Mouse (Mus musculus) spleen, postnatal 14 days (tissue): ENCODE data around the gene Astn1.

ENCODE experiments used
- DNase-seq, 2 experiments: peaks; one replicate each; pipeline ENCODE4 v3.0.0; 2021 to 2022; ENCODE audit warnings: low spot score in 2 of 2

The Astn1 gene

DNA sequence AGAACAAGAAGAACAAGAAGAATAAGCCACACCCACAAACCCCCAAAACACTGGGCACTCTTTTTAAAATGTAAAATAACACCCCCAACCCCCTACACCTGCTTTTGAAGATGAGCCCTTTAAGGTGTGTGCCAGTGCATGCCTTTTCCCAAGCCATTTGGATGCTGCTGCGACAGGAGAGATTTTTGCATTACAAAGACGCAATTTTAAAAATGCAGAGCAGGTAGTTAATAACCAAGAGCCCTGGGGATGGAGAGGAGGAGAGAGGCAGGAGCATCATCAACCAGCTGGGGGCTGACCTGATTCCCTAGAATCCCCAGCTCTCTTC, at the start of gene Astn1:
Gene Astn1, plus strand, starts transcription at position 310 of the 328 bp plus-strand sequence.
- DNase-seq, result no peak

DNA sequence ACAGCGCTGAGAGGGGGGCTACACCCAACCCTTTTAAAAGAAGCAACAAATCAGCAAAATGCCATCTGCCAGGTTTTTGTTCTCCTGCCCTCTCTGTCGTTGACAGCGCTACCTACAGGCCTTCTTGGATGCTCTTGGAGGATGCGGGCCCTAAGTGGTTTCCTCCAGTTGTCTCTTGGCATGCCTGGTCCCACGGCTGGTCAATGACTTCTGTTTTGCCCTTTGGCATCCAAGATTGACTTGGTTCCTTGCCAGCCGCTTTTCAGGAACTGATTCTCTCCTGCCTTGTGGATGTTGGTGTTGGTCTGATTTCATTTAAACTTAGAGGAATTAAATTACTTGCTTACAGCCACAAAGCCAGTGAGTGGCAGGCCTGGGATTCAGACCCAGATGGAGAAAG, 38.7 kb upstream of the Astn1 start:
- DNase-seq, result no peak

DNA sequence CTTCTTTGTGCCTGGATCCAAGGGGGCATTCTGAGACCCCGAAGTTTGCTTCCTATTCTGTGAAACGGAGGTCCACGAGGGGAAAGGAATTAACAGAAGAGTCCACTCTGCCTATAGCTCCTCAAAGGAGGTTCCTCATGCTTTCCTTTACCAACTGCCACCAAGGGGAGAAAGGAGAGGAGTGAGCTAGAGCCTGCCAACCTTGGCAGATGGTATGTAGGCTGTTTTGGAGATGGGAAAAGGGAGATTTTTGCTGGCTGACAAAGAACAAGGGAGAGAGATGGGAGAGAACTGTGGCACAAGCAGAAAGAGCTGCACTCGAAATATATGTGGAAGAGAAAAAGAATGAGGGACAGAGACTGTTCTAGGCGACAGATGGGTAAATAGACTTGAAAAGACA, 33.9 kb upstream of the Astn1 start:
- DNase-seq, result no peak

DNA sequence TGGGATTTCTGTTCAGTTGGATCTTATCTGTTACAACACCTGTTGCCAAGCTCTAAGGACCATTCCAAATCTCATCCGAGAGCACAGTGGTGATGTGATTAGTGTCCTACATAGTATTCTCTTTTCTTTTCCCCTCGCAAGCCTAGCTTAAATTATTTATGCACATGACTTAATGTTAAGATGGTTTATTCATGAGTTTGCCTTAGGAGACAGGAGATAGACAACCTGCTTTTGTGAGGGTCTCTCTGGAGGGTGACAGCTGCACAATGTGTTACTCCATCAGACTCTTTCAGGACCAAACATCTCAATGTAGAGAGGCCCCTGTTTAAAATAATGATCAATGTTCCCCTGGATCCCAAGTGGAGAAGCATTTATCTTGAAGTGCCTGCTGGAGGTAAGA, 33.2 kb upstream of the Astn1 start:
- no peak for DNase-seq

DNA sequence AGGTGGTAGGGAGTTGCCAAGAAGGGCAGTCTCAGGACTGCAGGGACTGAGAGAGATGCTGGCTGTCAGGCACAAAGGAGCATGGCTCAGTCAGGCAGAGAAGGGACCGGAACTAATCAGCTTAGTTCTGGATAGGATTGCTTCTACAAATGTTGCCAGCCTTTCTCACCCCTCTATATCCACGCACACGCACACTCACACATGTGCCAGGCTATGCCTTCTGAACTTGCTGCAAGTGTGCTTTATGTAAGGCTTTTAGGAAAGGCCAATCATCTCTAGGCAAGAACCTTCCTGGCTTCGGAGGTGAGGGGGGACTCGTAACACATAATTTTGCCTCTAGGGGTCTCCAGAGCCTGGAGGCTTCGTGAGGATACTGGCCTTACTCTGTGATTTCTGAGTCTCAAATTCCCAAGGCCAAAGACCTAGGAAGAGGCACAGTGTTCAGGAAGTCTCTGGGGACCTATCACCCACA, 18.8 kb upstream of the Astn1 start:
- DNase-seq, result no peak

DNA sequence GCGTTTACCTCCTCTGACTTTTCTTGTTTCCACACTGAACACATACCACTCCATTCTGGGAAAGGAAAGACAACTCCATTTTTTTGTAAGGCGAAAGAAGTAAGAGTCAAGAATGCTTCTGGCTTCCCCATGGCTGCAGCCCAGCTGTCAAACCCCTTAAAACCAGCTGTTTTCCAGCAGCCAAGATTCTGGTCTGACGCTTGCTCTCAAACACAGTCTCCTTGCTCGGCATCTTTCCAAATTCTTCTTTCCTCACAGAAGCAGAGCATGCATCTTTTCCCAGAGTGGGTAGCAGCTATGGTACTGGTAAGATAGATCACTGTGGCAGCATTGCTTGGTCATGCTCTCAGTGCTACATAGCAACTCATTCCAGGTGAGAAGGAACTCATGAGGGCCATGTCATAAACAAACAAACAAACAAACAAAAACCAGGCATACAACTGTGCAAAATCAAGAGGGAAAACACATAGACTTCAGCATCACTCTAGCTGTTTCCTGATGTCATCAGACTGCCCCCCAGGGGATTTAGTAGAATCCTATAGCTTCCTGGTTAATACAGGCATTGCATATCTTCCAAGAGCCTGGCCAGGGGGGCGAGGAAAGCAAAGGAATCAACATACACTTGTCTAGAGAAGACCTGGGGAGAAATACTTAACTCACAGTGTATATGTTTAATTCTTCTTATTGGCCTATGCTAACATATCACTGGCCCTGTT, 8.3 kb upstream of the Astn1 start:
- no peak for DNase-seq

DNA sequence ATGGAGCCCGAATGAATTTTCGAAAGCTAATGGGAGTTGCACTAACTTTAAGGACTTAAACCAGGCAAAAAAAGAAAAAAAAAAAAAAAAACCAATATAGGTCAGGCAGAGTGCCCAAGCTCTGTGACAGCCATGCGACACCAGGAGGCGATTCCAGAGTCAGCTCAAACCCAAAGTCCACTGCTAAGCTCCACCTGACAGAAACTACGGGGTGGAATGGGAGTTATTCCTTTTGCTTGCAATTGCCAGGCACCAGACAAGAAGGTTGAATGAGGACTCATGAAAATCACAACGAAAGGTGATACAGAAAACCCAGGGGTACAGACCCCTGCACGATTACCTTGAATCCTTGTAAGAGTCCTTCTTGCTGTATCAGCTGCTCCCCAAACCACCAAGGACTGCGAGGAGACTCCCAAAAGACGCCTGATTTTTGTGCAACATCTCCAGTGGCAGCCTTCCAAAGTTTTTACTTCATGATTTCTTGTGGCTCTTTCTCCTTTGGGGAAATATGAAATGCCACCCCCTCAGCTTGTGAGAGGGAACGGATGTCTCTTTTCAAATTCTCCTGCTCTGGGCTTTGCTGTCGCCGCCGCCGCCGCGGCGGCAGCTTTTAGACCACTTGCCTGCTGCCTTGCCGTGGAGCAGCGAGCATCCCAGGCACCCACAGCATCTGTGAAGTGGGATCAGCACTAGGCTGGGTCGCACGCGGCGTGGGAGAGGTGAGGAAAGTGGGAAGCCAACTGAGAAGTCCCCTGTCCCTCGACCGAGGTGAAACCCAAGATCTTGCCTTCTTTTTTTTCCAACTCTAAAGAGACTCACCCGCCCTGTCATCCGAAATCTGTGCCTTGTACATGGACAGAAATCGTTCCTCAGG, 6.7 kb upstream of the Astn1 start:
- DNase-seq, result no peak

DNA sequence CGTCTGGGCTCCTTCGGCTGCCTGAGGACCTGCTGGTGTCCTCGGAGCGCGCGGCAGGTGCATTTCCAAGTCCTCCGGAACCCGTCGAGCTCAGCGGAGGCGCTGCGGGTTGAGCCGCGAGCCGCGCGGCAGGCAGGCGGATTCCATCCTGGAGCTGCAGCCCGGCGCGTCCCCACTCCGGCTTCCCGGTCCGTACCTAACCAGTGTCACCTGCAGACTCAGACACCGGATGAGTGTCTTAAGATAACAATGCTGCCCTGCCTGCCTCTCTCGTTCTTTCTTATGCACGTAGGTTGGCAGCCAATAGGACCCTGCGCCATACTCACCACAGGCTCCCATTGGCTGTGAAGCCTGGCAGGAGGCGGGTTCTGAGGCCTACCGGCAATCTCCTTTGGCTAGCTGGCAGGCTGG, 6.0 kb upstream of the Astn1 start, which contains the start of gene Brinp2:
Gene Brinp2, minus strand, starts transcription at position 276 of the 411 bp plus-strand sequence.
- no peak for DNase-seq

DNA sequence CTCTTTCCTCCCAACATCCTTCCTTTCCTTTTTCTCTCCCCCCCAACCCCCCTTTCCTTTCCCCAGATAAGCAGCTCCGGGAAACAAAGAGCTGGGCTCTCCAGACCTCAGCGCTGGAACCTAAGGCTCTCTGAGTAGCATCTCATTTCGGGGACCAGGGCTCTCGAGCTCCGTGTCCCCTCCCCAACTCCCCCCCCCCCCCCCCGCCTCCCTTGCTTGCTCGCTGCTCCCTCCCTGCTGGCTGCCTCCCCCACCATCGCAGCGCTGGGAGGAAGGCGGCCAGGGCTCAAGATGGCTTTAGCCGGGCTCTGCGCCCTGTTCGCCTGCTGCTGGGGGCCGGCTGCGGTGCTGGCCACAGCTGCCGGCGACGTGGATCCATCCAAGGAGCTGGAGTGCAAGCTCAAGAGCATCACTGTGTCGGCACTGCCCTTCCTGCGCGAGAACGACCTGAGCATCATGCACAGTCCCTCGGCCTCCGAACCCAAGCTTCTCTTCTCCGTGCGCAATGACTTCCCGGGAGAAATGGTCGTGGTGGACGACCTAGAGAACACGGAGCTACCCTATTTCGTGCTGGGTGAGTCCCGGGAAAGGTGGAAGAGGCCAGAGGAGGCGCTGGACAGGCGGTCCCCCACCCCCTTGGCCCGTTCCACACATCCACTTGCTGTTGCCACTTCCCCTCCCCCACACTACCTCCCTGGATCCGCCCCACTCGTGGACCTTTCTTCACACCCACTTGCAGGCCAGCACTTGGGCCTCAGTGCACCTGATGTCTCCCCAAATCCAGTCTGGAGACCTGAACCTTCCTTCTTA, 424 bp downstream of the Astn1 start:
- no peak for DNase-seq

DNA sequence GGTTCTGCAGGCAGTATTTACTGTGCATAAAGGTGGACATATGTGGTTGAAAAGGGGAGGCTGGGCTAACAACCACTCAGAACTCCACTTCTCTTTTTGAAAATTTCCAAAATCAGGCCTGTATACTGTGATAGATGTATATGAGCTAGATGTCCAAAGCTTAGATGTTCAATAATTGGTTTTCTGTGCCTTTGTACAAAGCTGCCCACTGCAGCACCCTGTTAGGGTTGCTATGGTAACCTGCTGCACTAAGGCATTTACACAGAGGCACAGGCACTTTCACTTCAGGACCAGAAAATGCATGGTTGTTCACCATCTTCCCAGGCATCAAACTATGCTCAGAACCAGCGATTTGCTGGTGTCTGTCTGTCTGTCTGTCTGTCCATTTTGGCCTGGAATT, 2.4 kb downstream of the Astn1 start:
- DNase-seq, result no peak

DNA sequence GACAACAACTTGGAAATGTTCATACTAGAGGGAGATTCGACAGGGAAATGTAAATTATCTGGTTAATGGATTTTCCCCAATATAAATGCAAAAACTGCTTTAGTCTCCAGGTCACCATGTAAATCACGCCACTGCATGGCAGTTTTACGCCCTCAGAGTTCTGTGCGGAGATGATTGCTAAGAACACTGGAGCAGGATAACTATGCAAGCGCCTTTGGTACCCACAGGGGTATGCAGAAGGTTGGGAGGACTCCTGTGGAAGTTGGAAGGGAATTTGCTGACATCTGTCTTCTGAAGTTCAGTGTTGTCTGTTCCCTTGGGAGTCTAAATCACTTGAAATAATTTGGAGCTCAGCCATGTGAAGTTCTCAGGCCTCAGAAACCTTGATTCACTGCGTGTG, 20.2 kb downstream of the Astn1 start:
- DNase-seq, result no peak

DNA sequence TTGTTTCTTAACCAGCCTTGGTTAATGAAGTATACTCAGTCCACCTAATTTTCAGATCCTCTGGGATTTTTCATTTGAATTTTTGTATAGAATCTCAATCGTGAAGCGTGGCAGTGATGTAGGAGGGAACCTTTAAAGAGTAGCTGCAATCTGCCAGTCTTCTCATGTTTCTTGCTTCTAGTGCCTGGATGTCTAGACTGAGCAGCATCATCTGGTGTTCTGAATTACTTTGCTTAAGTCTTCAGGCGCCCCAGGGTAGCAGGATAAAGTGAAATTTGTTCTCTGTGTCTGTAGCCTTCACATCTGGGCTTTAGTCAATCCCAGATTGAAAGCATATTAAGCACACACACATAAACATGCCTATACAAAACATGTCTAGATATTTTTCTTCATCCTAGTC, 21.1 kb downstream of the Astn1 start:
- DNase-seq, result no peak

DNA sequence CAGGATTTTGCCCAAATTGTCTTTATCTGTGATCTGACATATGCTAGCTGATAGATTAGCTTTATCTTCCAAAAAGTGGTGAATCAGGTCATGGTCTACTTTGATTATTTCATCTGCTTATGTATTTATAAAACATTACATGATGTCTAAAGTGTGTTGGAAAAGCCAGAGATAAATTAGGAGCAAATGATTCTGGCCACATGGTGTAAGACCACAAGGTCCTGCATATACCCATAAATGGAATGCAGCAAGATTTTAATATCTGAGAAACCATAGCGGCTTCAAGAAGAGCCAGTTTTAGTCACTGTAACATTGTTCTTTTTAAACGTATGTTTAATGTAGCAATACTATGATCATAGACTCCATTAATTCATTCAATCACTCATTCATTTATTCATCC, 23.2 kb downstream of the Astn1 start:
- no peak for DNase-seq

DNA sequence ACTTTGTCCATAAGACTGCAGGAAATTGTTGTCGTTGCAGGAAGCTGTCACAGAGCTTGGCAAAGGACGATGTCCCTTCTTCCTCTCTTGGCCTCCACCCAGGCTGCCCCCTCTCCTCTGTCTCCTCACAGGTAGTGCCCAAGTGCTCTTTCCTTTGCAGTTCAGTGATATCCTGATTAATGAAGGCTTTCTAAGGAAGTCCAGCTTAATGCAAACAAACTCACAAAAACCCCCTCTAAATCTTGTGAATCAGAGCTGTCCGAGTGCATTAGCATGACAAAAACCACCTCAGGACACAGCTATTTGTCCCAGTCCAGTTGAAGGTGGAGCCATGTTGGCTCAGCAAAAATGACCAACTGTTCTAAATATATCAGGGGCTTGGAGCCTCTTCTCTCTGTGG, 24.7 kb downstream of the Astn1 start:
- DNase-seq, result no peak

DNA sequence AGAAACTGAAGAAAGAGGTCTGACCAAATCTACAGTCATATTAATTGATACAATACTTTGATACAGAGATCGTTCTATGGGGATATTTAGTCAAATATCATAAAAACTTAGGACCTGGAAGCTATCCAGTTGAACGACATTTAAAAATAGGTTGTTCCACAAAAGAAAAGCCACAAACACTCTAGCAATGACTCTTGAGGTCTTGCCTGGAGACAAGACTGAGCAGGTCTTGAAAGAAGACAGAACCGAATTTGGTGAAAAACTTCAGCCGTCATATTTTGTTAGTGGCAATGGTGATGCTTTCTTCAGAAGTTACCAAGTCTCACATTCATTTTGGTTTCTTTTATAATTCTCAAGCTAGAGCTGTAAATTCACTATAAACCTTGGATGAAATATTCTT, 26.9 kb downstream of the Astn1 start:
- DNase-seq, result no peak

DNA sequence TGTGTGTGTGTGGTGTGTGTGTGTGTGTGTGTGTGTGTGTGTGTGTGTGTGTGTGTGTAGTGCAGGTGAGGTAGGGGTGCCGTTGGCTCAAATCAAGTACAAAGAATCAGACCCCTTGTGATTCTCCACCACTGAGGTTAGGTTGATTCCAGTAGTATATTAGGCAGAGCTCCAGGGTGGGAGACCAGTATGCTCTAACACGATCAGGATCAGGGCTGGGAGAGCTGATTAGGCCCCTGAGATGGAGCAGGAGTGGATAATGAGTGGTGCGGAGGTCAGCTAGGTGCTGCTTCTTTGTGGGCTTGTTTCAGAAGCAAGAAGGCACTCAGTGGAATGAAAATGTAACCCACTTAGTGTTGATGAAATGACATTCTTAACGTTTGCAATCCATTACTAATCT, 28.6 kb downstream of the Astn1 start:
- no peak for DNase-seq

DNA sequence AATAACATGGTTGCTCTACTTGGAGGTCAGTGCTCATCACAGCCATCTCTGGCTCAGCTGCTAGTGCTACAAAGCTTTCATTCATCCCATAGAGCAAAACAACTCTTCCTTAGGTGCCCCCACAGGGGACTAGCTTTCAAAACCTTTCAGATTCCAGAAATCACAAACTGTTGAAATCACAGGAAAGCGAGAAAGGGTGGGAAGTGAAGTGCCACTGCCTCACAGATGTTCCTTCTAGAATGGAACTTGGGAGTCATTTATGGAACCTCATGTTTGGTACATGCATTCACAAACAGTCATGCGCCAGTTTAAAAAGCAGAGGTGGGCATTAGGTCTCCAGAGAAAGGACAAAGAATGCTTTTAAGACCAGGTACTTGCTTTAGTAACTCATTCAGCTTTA, 35.0 kb downstream of the Astn1 start:
- DNase-seq, result no peak

DNA sequence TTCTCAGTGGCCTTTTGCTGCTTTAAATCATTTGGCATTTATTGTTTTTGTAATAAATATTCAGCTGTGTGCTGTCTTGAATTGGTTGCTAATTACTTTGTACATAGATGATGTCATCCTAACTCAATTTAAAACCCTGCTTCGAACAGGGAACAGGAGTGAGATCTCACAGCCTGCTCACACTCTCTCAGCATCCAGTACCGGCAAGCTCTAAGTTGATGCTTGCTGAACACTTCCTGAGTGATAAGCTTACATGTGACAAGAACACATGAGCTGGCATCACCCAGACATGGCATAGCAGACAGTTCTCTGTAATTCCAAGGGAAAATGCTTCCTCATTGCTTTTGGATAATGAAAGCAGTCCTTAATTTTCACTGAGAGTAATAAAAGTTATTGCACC, 38.8 kb downstream of the Astn1 start:
- no peak for DNase-seq

DNA sequence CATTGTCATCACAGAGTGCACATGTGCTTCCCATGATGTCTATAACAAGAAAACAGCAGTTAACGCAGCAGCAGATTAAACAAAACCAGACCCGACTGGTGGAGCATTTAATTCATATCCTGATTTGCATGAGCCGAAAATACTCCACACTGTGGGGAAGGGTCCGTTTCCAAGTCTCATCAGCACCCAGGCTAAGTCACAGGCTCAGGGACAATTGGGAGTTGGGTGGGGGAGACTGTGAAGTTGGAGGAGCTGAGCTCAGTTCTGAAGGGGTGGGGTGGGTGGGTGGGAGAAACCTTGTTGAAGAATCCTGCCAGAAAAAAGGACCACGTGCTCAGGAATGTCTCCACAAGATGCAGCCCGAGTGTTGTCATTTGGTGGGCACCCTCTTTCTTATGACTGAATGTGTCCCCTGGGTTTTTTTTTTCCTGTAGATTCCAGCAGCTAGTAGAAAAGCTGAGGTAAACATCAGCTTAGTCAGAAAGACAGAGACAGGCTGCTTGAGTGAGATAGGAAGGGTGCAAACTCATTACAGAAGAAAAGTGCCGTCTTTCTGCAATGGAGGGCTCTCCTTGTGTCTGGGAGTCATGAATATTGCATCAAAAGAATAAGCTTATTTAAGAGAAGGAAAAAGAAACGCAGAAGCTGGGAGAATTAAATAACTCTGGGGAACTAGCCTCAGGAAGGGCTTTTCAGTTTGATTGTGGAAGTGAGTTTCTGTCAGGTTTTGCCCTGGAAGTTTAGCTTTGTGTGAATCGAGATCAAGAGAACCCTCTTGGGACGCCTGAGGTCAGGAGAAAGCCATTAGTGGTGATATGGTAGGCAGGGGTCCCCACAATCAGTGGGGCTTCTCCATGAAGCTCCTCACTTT, 44.1 kb downstream of the Astn1 start:
- DNase-seq, result no peak

DNA sequence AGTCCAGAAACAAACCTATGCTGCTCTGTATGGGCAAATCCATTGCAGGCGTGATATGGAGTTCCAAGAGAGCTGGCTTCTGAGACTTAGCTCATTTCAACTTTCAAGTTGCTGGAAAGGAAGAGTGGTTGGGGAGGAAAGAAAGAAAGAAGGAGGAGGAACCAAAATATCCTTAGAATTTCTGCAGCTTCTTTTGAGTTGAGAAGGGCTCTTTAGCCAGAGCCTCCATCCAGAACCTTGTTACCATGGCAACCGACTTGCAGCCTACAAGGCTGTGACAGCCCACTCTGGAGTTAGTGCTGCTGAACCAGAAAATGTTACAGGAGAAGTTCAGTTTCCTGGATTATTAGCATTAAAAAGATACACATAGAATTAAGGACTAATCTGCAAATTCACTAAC, 46.1 kb downstream of the Astn1 start:
- DNase-seq, result no peak

DNA sequence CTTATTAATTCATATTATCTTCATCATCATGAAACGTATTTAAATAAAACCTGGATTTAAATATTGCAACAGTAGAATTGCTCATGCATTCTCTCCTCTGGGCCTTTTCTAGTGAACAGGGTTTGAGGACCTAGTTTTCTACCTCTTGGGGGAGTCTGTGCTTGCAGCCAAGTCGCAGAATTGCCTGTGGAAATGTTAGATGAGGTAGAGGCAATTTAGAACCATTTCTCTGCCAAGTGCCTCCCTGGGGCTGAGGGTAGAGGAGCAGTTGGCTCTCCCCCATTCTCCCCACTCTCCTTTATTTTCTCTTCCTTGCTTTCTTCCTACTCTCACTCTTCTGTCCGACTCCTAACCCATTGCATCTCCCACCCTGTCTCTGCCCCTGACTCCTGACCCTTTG, 49.1 kb downstream of the Astn1 start:
- no peak for DNase-seq
